Mouse (Mus musculus) stomach, embryonic 14.5 days (tissue): Measurements from ENCODE around the gene Zfp174. TPM values are rescaled to one million over a fixed set of nuclear protein-coding genes. Genes with fewer than 3 reads are reported as not detected.

Source experiments
- ATAC-seq: fragments of 200-750 bp; cut with Nextera tagmentation; 2 replicates; pipeline ENCODE4 v1.8.0; 2017; ENCODE audit warnings: low read depth, moderate TSS enrichment; ENCODE audit not compliant: insufficient number of reproducible peaks, insufficient read depth, low FRiP score
- H3K27ac ChIP-seq: fragments of 300-500 bp; sonication (generic); 2 replicates; pipeline ENCODE4 v1.5.1; 2014; ENCODE audit warnings: mild to moderate bottlenecking, low read length, moderate library complexity, mixed read lengths
- H3K27me3 ChIP-seq: fragments of 300-500 bp; sonication (generic); 2 replicates; pipeline ENCODE4 v1.6.1; 2014; ENCODE audit warnings: low read length, control low read depth, mixed read lengths; ENCODE audit not compliant: control insufficient read depth, insufficient read depth
- H3K36me3 ChIP-seq: fragments of 300-500 bp; sonication (generic); 2 replicates; pipeline ENCODE4 v1.6.1; 2014; ENCODE audit warnings: mild to moderate bottlenecking, control low read depth, low read length, moderate library complexity, mixed read lengths; ENCODE audit not compliant: control insufficient read depth, insufficient read depth
- H3K4me1 ChIP-seq: fragments of 300-500 bp; sonication (generic); 2 replicates; pipeline ENCODE4 v1.6.1; 2014; ENCODE audit warnings: low read length, control low read depth, mixed read lengths; ENCODE audit not compliant: control insufficient read depth, insufficient read depth
- H3K4me2 ChIP-seq: fragments of 300-500 bp; sonication (generic); replicated peaks from 2 replicates; pipeline ENCODE4 v1.6.1; 2014; ENCODE audit warnings: low read depth, low read length, control low read depth
- H3K4me3 ChIP-seq: fragments of 300-500 bp; sonication (generic); 2 replicates; pipeline ENCODE4 v1.5.1; 2014; ENCODE audit warnings: low read depth, low read length, control low read depth
- H3K9ac ChIP-seq: fragments of 300-500 bp; sonication (generic); replicated peaks from 2 replicates; pipeline ENCODE4 v1.6.1; 2014; ENCODE audit warnings: low read depth, mild to moderate bottlenecking, control low read depth, low read length, moderate library complexity, mixed read lengths
- H3K9me3 ChIP-seq: fragments of 300-500 bp; sonication (generic); 2 replicates; pipeline ENCODE4 v1.6.1; 2016; ENCODE audit warnings: low read depth, low read length, control low read depth; ENCODE audit not compliant: control insufficient read depth
- WGBS: fragments of 180-500 bp; shearing (Covaris S2); extraction: QIAGEN DNeasy Blood & Tissue Kit; methylation state at CpG from one replicate; pipeline ENCODE4 v1.1.7; 2014; 5-methylcytosine and 5-hydroxymethylcytosine counted together
- polyA plus RNA-seq: library from polyadenylated mRNA; unstranded; fragments of >200 nt; fragmentation: Nextera tagmentation; extraction: Ambion mirVana; gene quantifications from 2 replicates; pipeline ENCODE4 v1.2.1, GENCODE M21; 2014

The Zfp174 gene
- polyA plus RNA-seq, 1 experiment from 2014 or later, result 1.7 TPM

DNA sequence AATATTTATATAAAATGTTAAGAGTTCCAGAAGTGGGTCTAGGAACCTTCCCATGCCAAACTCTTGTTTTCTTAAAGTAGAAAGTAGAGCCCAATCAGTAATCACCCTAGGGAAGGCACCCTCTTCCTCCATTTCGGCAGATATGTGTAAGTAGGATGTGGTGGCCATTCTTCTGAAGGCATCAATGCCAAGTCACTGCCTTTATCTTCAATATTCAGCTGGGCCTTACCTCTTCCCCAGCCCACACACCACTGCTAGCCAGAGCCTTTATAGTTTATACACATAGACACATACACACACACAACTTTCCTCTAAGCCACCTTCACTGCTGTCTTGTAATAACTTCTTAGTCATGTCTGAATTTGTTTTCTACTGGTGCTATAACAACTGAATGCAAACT lies 8.7 kb downstream of the Zfp174 start:
- Histone ChIP-seq H3K4me2 (no peak overlapping the region), H3K27ac (no peak overlapping the region), H3K36me3 (no peaks in the 10 kb centered on the region; the same call in 1 of the 2 replicates), H3K27me3 (no peaks in the 10 kb centered on the region), H3K9me3 (no peaks in the 10 kb centered on the region), H3K9ac (no peak overlapping the region), H3K4me1 (no peaks in the 10 kb centered on the region), H3K4me3 (no peak overlapping the region)
- WGBS, result 74% methylated on average over 1 of the region's 1 CpGs
- no peak for ATAC-seq

DNA sequence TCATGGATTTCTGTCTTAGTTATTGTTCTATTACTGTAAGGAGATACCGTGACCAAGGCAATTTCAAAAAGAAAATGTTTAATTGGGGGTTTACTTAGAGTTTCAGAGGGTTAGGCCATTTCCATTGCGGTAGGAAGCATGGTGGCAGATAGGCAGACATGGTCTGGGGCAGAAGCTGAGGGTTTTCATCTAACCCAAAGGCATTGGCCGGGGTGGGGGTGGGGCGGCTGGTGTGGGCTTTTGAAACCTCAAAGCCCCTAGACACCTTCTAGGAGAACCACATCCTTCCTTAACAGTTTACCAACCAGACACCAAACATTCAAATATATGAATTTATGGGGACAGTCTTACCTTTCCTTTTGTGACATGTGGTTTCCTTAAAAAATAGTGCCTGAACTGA lies 12.2 kb downstream of the Zfp174 start:
- Histone ChIP-seq H3K4me1 (no peaks in the 10 kb centered on the region), H3K4me3 (no peak overlapping the region), H3K36me3 (peaks cover 8% of the 10 kb centered on the region), H3K9me3 (no peaks in the 10 kb centered on the region), H3K27me3 (no peaks in the 10 kb centered on the region), H3K4me2 (no peak overlapping the region), H3K9ac (no peak overlapping the region), H3K27ac (no peak overlapping the region)
- WGBS, result 86% methylated on average over 4 of the region's 4 CpGs
- no peak for ATAC-seq

DNA sequence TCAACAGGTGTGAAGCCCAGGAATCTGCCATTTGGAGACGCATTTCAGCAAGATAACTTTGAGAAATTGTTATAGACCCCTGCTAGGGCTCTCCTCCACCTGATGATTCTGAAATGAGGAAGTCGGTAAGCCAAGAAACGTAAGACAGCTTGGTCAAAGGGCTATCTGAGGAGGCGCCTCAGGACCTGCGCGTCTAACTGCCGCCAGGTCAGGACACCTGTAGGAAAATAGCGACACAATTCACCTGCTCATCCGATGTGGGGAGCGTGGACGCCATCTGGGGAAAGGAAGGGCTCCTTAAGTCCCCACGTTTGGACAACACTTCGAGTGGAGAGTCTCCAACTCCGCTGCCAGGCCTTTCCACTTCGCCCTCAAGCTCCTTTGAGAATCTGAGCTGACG lies 24.7 kb downstream of the Zfp174 start:
- Histone ChIP-seq H3K9ac (0 out of 2 replicates have a peak overlapping the region, but pooled peaks have one; percentile 26), H3K27me3 (no peaks in the 10 kb centered on the region), H3K36me3 (peaks cover 4% of the 10 kb centered on the region; the same call in 1 of the 2 replicates), H3K4me3 (peak overlapping the region; percentile 51), H3K4me1 (peaks cover 9% of the 10 kb centered on the region; the same call in 1 of the 2 replicates), H3K9me3 (no peaks in the 10 kb centered on the region), H3K27ac (no peak overlapping the region), H3K4me2 (peak overlapping the region; percentile 87)
- WGBS, result under 1% methylated on average over 16 of the region's 16 CpGs
- ATAC-seq, result peak; percentile 7; the same call in 1 of the 2 replicates

DNA sequence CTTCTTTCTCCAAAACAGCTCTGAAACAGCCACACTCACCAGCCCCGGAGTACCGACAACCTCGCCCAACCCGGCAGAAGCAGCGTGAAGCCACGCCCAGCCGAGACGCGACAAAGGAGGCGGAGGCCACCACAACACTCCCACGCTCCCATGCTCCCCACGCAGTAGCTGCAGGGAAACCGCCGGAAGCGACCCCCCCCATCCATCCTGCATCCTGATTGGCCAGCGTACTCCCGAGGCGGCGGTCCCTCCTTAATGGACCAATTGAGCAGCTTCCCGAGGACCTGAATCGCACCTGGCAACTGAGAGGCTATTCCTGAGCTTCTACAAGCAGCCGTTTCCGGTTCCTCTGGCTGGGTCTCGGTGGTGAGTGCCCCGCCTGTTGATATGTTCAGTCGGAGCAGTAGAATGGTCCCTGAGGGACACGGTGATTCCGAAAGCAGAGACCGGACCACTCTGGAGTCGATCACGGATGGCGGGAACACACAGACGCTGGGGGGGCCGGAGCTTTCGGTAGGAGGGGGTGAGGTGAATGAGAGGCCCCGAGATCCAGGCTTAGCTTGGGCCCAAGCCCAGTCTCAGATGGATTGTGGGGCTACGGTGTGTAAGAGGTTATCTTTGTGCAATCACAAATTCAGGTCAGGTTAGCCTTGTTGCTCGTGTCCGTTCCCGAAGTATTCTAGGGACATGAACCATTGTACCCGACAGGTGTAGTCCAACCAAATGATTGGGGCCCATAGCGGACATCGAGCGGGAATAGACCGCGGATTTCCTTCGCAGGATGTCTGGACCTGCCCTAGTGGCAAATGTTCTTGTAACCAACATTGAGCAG lies 25.4 kb downstream of the Zfp174 start, which contains the start of gene Naa60:
Naa60 (plus strand) TSS at position 160 of the 832 bp plus-strand sequence.
- peak within 1 kb of the TSS; percentile 87 for H3K4me2 ChIP-seq
- H3K27me3 ChIP-seq, result no peaks in the 10 kb centered on the region
- H3K9me3 ChIP-seq, result no peaks in the 10 kb centered on the region
- H3K4me3 ChIP-seq, result peak within 1 kb of the TSS; percentile 51
- WGBS, result 6% methylated on average over 47 of the region's 47 CpGs
- peak; percentile 99 for ATAC-seq
- no peak within 1 kb of the TSS for H3K27ac ChIP-seq
- peak within 1 kb of the TSS; percentile 63 for H3K9ac ChIP-seq
- peaks cover 4% of the 10 kb centered on the region; the same call in 1 of the 2 replicates for H3K36me3 ChIP-seq
- H3K4me1 ChIP-seq, result peaks cover 9% of the 10 kb centered on the region; the same call in 1 of the 2 replicates

DNA sequence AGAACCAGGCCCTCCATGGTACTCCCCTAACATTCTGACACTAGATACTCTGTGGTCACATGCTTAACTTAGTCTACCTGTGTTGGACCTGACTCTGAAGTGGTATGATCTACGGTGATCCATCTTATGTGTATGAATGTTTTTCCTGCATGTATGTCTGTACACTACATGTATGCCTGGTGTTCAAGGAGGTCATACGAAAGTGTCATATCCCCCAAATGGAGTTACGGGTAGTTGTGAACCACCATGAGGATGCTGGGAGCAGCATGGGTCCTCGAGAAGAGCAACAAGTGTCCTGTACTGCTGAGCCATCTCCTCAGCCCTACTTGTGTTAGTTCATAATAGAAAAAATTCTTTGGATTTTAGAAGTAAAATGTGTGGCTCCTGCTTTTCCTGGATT lies 29.3 kb downstream of the Zfp174 start:
- no peak overlapping the region for H3K27ac ChIP-seq
- no peaks in the 10 kb centered on the region for H3K9me3 ChIP-seq
- H3K4me3 ChIP-seq, result no peak overlapping the region
- no peaks in the 10 kb centered on the region; the same call in 1 of the 2 replicates for H3K36me3 ChIP-seq
- H3K9ac ChIP-seq, result no peak overlapping the region
- H3K4me2 ChIP-seq, result no peak overlapping the region
- 92% methylated on average over 4 of the region's 4 CpGs for WGBS
- no peaks in the 10 kb centered on the region for H3K27me3 ChIP-seq
- peaks cover 9% of the 10 kb centered on the region; the same call in 1 of the 2 replicates for H3K4me1 ChIP-seq
- ATAC-seq, result no peak

DNA sequence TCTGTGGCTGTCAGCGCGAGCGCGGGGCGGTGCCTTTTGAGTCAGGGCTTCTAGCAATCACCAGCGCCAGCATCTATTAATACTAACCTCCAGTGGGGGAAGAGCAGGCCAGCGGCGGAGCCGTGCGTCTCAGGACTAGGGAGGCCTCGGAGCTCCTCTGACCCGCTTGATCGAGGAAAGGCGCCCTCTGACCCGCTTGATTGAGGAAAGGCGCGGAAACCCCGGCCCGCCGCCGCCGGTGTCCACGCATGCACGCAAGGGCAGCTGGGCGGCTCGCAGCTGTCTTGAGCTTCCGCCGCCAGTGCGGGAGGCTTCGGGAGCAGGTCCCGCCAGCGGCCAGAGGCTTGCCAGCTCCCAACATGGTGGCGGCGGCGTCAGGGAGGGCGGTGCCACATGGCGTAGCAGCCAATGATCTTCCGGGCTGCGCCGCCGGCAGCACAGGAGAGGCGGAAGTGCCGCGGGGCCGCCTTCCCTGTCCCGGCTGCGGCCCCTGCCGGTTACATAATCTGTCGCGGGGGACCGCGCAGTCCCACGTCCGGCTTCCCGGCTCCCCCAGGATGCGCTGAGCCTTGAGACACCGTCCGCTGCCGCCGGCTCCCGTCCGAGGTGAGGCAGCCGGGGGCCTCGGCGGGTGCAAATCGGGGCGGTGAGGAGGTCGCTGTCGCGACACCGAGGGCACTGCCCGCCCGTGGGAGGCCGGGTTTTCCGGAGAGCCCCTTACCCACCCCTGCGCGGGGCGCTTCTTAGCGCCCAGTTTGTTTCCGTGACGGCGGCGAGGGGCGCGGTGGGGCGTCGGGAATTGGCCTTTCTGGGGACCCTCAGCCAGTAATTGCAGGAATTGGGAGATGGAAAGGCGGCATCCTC lies 37.4 kb downstream of the Zfp174 start, which contains the start of the genes Zfp597 and Gm20695:
Zfp597 (minus strand) TSS at position 361 of the 864 bp plus-strand sequence.
Gm20695 (plus strand) TSS at position 448 of the 864 bp plus-strand sequence.
- WGBS, result under 1% methylated on average over 74 of the region's 88 CpGs

DNA sequence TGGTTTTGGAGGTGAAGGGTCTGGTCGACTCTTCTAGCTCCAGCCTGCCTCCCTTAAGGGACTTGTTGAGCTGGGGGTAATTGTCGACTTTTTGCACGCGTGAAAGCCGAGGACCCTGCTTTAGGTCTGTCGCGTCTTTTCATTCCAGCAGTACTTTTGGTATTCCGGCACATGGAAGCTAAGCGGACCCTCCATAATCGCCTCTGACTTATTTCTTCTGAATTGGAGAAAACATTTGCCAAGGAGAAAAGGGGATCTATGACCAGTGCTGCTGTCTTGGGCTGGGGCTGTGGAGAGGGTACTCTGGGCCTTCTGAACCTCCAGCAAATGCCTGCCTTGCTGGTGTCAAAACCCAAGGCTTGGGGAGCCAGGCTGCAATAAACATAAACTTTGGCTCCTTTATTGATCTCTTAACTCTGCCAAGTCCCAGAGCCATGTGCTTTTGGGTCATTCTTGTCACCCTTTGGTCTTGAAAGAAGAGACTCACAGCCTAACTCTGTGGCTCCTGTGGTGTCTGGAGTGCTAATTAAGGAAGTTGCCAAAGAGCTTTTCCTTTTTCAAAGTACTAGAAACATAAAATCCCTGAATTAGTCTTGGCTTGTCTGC lies 38.1 kb downstream of the Zfp174 start:
- H3K9ac ChIP-seq, result peak overlapping the region; percentile 83
- H3K4me3 ChIP-seq, result peak overlapping the region; percentile 89
- H3K36me3 ChIP-seq, result no peaks in the 10 kb centered on the region
- peaks cover 10% of the 10 kb centered on the region; the same call in 1 of the 2 replicates for H3K4me1 ChIP-seq
- no peaks in the 10 kb centered on the region for H3K9me3 ChIP-seq
- H3K27me3 ChIP-seq, result no peaks in the 10 kb centered on the region
- H3K27ac ChIP-seq, result peak overlapping the region; percentile 71
- peak overlapping the region; percentile 70 for H3K4me2 ChIP-seq
- 5% methylated on average over 10 of the region's 10 CpGs for WGBS
- ATAC-seq, result 0 out of 2 replicates have a peak, but pooled peaks have one; percentile 8

More for the DNA sequence above, 37.4 kb downstream of the Zfp174 start, which contains the start of the genes Zfp597 and Gm20695:
- H3K36me3 ChIP-seq, result no peaks in the 10 kb centered on the region
- no peaks in the 10 kb centered on the region for H3K9me3 ChIP-seq
- H3K4me2 ChIP-seq, result peak within 1 kb of the TSS; percentile 70
- ATAC-seq, result peak; percentile 99
- peak within 1 kb of the TSS; percentile 83 for H3K9ac ChIP-seq
- H3K4me1 ChIP-seq, result peaks cover 10% of the 10 kb centered on the region; the same call in 1 of the 2 replicates
- H3K4me3 ChIP-seq, result peak within 1 kb of the TSS; percentile 89
- H3K27me3 ChIP-seq, result no peaks in the 10 kb centered on the region
- peak within 1 kb of the TSS; percentile 82 for H3K27ac ChIP-seq
